Comparison of ENCODE assay signal across 24 mouse cellular contexts in the genomic region with DNA sequence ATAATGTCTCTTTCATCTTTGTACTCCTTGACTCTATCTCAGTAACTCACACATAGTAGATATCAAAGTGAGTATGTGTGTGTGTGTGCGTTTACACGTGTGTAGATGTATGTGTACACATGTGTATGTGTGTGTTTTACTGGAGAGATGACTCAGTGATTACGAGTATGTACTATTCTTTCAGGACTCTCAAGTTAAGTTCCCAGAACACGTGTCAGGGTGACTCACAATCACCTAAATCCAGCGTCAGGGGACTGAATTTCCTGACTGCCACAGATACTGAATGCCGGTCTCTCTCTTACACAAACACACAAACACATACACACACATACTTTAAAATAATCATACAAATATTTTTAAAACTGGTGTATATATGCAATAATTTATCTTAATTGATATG. TPM values are rescaled to one million over a fixed set of nuclear protein-coding genes. Genes with fewer than 3 reads are reported as not detected.
DNase-seq lines count a peak whose midpoint lies in the region; TF ChIP-seq lines count a peak whose summit lies in the region.
"Had no signal": no experiment of that assay in that cellular context is flagged by ENCODE, and none has a peak within 500 bp of the region (broad histone marks: within the 10 kb centered on the region; RNA-seq: fewer than 3 reads in every experiment).

No protein-coding gene starts in this region.

- 0 out of 2 replicates have a peak, but pooled peaks have one; percentile 37 for TF ChIP-seq POLR2A in embryonic fibroblast, embryonic 13.5 days (IDR thresholded peaks at IDR 0.05; ENCODE audit: low read depth, low read length)

- peak overlapping the region; percentile 79 for H3K27ac ChIP-seq in gastrocnemius, adult 2 months
- peak overlapping the region; percentile 92 for H3K27ac ChIP-seq in embryonic fibroblast, embryonic 13.5 days (ENCODE audit: insufficient read depth, low read length)
- H3K27ac ChIP-seq: forebrain, embryonic 10.5 days; hindbrain, embryonic 10.5 days; hindbrain, embryonic 15.5 days; layer of hippocampus, adult 2 months; liver, embryonic 15.5 days had no signal

- intact Hi-C loops in gastrocnemius, adult 2 months (cut with DNase I) = no loop called here

- TF ChIP-seq CTCF in gastrocnemius, adult 2 months (IDR thresholded peaks at IDR 0.05) = no peak
- no peak for TF ChIP-seq CTCF in embryonic fibroblast, embryonic 13.5 days (IDR thresholded peaks at IDR 0.05; ENCODE audit: borderline replicate concordance, insufficient read depth, low read length)

- no peak for DNase-seq in gastrocnemius, adult 2 months
- DNase-seq in gastrocnemius, adult 8-10 months (ENCODE audit: low spot score in 2 of 2) = no peak
- DNase-seq in 3134 (ENCODE audit: extremely low read depth, insufficient read length, low spot score) = peak; percentile 71
- peak; percentile 42 for DNase-seq in Muller cell, postnatal 12 days (ENCODE audit: inconsistent ontology term)
- no peak for DNase-seq in cerebellum, adult 9-11 months
- DNase-seq in spleen, adult 12 weeks (ENCODE audit: low spot score) = no peak
- DNase-seq in layer of hippocampus, adult 9-11 months = no peak
- DNase-seq: adrenal gland, postnatal 14 days; B cell, adult 2 months; cerebellum, adult 11-12 months; cerebellum, postnatal 10 days; midbrain, embryonic 14.5 days; right cerebral cortex, adult 18-20 months; right cerebral cortex, postnatal 4 days had no signal

- peaks cover 10% of the 10 kb centered on the region for H3K4me1 ChIP-seq in embryonic fibroblast, embryonic 13.5 days (ENCODE audit: control insufficient read depth, insufficient read depth, low read length)
- H3K4me1 ChIP-seq: hindbrain, embryonic 15.5 days; liver, embryonic 15.5 days had no signal

- H3K4me3 ChIP-seq in gastrocnemius, adult 2 months = no peak overlapping the region
- no peak overlapping the region for H3K4me3 ChIP-seq in embryonic fibroblast, embryonic 13.5 days (ENCODE audit: insufficient read depth, low read length)
- H3K4me3 ChIP-seq: forebrain, embryonic 10.5 days; heart, embryonic 13.5 days; hindbrain, embryonic 10.5 days; hindbrain, embryonic 15.5 days; layer of hippocampus, adult 2 months; liver, embryonic 15.5 days had no signal

RNA-seq across cellular contexts. Expression of a gene that starts 52.5 kb away (rescaled TPM):
- total RNA-seq in gastrocnemius, adult 2 months (2021) = not detected
- total RNA-seq in gastrocnemius, adult 8-10 months (2022) = under 1 TPM in 1 of 4 experiments, not detected in 3; 0.11 TPM
- 0.74 and 1.9 TPM in 2 replicates for polyA plus RNA-seq in embryonic fibroblast, embryonic 13.5 days (2011; ENCODE audit: insufficient read length, low read depth, missing spikeins)
- total RNA-seq: common myeloid progenitor, adult 5-6 weeks; gastrocnemius, postnatal 10 days; neutrophil, adult 5-6 weeks had no signal

Comparison
In these comparisons a context has a peak if more than half of its experiments do, and no peak if none do; other contexts are left out.
1. DNase-seq: peak in 3134 (single experiment) and Muller cell, postnatal 12 days (single experiment); none in gastrocnemius, adult 2 months (single experiment), gastrocnemius, adult 8-10 months (0 of 2), cerebellum, adult 9-11 months (single experiment), spleen, adult 12 weeks (single experiment) and layer of hippocampus, adult 9-11 months (single experiment).